Mouse (Mus musculus): ENCODE data around the gene Slc6a6. TPM values are rescaled to one million over a fixed set of nuclear protein-coding genes. Genes with fewer than 3 reads are reported as not detected.

Slc6a6 gene
- total RNA-seq, 2 experiments from 2014 or later: 9.8 to 25.6 TPM

- ATAC-seq (replicated peaks; ENCODE audit: low FRiP score, poor library complexity, severe bottlenecking): no peak
Measured at GRCm38 (mm10) chr6:91667141-91667540, 16.7 kb upstream of the Slc6a6 start.

GRCm38 (mm10) chr6:91668276-91668675 lies 15.6 kb upstream of the Slc6a6 start:
- no peak for ATAC-seq (replicated peaks; ENCODE audit: low FRiP score, poor library complexity, severe bottlenecking)

- ATAC-seq (replicated peaks; ENCODE audit: low FRiP score, poor library complexity, severe bottlenecking): no peak
Measured at GRCm38 (mm10) chr6:91669270-91669669, 14.6 kb upstream of the Slc6a6 start.

GRCm38 (mm10) chr6:91670224-91670623 lies 13.6 kb upstream of the Slc6a6 start:
- ATAC-seq (replicated peaks; ENCODE audit: low FRiP score, poor library complexity, severe bottlenecking): no peak

DNA sequence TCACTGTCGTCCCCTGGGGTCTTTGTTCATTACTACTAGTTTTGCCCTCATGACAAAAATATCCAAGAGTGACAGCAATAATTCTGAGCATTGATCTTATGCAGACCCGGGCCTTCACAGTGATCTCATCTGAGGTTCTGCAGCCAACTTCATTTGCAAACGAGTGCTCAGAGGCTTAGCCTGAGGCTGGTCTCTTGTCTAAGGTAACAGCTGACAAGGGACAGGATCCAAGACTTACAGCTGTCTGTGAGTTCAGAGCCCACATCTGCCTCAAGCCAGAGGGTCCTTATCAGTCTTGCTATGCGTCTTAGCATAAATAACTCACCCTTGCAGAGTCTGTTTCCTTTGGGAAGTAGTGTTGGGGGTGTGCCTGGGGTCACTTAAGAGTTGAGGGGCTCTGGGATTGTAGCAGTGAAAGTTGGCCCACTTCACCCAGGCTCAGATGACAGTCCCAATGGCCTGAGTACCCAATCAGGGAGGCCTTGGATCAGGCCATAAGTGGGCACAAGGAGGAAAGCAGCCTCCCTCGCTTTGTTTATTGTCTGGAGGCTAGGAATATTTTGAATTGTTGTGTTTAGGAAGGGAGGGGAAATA lies 9.0 kb upstream of the Slc6a6 start:
- no peak for ATAC-seq (replicated peaks; ENCODE audit: low FRiP score, poor library complexity, severe bottlenecking)

DNA sequence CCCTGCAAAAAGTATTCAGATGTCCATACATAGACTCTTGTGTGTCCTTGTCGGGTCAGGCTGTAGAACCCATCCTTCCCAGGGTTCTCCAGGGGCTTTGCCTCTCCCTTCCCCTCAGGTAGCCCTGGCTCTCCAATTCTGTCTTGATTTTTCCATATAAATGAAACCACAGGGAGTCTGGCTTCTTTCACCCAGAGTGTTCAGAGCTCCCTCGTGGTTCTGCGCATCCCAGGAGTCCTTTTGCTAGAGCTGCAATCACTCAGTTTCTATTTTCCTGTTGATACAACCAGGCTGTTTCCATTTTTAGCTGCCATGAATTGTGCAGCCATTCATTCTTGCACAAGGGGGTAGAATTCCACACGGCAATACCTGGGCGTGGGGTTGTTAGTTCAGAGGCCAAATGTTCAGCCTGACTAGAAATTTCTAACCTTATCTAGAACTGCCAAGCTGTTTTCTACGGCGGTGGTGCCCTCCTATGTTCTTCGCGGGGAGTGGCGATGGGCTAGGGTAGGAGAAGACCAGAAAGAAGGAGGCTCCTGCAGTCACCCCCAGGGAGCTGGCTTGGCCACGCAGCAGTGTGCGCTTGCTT lies 5.3 kb upstream of the Slc6a6 start:
- peak; percentile 58 for ATAC-seq (replicated peaks; ENCODE audit: low FRiP score, poor library complexity, severe bottlenecking)

GRCm38 (mm10) chr6:91679095-91679577 lies 4.7 kb upstream of the Slc6a6 start:
- ATAC-seq (replicated peaks; ENCODE audit: low FRiP score, poor library complexity, severe bottlenecking): peak; percentile 26

- ATAC-seq (replicated peaks; ENCODE audit: low FRiP score, poor library complexity, severe bottlenecking): no peak
Measured at GRCm38 (mm10) chr6:91679716-91680115, 4.1 kb upstream of the Slc6a6 start.

- no peak for ATAC-seq (replicated peaks; ENCODE audit: low FRiP score, poor library complexity, severe bottlenecking)
Measured at GRCm38 (mm10) chr6:91681841-91682240, 2.0 kb upstream of the Slc6a6 start.

DNA sequence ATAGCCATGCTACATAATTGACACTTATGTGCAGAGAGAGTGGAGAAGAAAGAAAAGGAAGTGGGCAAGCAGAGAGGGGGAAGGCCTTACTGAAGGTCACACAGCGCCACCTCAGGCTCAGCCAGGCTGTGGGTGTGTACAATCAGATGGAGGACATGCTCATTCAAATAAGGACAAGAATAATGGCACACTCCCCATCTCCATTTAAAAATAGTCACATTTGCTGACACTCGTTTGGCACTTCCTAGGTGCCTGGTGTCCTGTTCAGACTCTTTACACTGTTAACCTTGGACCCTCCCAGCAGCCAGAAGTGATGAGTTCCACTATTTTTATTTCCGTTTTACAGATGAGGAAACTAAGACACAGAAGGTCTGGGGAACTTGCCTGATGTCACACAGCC lies 732 bp upstream of the Slc6a6 start:
- ATAC-seq (replicated peaks; ENCODE audit: low FRiP score, poor library complexity, severe bottlenecking): 0 out of 2 replicates have a peak, but pooled peaks have one; percentile 28

GRCm38 (mm10) chr6:91684474-91684829 lies 599 bp downstream of the Slc6a6 start:
- no peak for ATAC-seq (replicated peaks; ENCODE audit: low FRiP score, poor library complexity, severe bottlenecking)

- no peak for ATAC-seq (replicated peaks; ENCODE audit: low FRiP score, poor library complexity, severe bottlenecking)
Measured at GRCm38 (mm10) chr6:91684831-91685532, 1.1 kb downstream of the Slc6a6 start.

- no peak for ATAC-seq (replicated peaks; ENCODE audit: low FRiP score, poor library complexity, severe bottlenecking)
Measured at GRCm38 (mm10) chr6:91685533-91685883, 1.7 kb downstream of the Slc6a6 start.

DNA sequence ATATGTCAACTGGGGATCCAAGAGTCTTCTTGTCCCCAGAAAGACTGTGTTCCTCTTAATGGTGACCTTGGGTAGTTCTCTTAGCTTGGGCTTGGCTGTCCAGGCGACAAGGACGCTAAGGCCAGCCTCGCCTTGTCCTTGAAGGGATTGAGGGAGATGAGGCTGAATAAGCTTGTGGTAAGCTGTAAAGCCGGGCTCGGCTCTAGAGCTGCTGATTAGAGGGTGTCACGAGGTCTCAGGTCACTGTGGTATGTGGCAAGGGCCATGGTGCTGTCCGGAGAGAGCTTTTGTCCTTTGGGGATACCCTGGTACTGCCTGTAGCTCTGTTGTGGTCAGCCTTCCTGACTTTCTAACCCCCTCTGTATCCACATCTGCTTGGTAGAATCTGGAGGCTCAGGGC lies 2.0 kb downstream of the Slc6a6 start:
- ATAC-seq (replicated peaks; ENCODE audit: low FRiP score, poor library complexity, severe bottlenecking): no peak

- no peak for ATAC-seq (replicated peaks; ENCODE audit: low FRiP score, poor library complexity, severe bottlenecking)
Measured at GRCm38 (mm10) chr6:91686597-91686996, 2.7 kb downstream of the Slc6a6 start.

- ATAC-seq (replicated peaks; ENCODE audit: low FRiP score, poor library complexity, severe bottlenecking): no peak
Measured at GRCm38 (mm10) chr6:91688021-91688420, 4.2 kb downstream of the Slc6a6 start.

DNA sequence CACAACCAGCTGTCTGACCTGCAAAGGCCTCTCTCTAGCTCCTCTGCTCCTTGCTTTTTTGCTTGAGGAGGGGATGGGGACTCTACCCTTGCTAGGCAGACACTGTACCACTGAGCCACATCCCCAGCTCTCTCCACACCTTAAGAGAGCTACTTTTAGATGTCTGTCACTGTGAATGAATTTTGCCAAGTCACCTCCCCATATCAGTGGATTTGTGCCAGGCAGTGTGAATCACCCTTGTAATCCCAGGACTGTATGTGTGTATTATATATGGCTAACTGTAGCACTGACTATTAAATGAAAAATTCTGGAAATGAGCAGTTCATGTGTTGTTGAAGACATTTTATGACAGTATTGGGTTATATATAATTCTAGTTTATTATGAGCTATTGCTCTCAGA lies 5.4 kb downstream of the Slc6a6 start:
- peak; percentile 49 for ATAC-seq (replicated peaks; ENCODE audit: low FRiP score, poor library complexity, severe bottlenecking)

GRCm38 (mm10) chr6:91690222-91690621 lies 6.4 kb downstream of the Slc6a6 start:
- ATAC-seq (replicated peaks; ENCODE audit: low FRiP score, poor library complexity, severe bottlenecking): no peak

GRCm38 (mm10) chr6:91690646-91691045 lies 6.8 kb downstream of the Slc6a6 start:
- no peak for ATAC-seq (replicated peaks; ENCODE audit: low FRiP score, poor library complexity, severe bottlenecking)

- no peak for ATAC-seq (replicated peaks; ENCODE audit: low FRiP score, poor library complexity, severe bottlenecking)
Measured at GRCm38 (mm10) chr6:91691576-91691975, 7.7 kb downstream of the Slc6a6 start.

DNA sequence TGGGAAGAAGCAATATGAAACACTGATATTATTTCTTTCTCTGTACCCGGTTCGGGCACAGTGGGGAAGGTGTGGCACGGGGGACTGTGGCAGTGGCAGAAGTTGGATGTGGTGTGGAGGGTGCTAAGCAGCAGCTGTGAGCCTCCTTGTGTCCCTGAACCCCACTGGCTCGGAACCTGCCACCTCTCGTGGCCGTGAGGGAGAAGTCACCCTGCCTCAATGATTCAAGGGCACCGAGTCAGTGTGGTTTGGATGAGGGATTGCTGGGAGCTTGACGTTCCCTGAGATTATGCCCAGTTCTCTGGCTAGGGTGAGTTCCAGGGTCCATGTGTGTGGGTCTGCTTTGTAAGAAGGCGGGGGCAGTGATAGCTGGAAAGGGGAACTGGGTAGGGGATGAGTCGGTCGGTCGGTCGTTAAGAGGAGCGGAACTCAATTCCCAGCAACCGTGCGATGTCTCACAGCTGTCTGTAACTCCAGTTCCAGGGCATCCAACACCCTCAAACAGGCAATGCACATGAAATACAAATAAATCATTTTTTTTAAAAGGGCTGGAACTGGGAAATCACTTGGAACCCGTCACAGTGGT lies 9.5 kb downstream of the Slc6a6 start:
- ATAC-seq (replicated peaks; ENCODE audit: low FRiP score, poor library complexity, severe bottlenecking): no peak
